Mouse (Mus musculus) hindlimb bud, embryonic 11.5 days (tissue): ENCODE results near the gene Ly6g6f.
A peak's percentile ranks its signal among the peaks of the same experiment; 100 is the strongest.

Source experiments
- DNase-seq: peaks from one replicate; pipeline ENCODE4 v3.0.0-alpha.2; 2012; ENCODE audit warnings: low read depth, low spot score; ENCODE audit errors: extremely low spot score

Ly6g6f gene

DNA sequence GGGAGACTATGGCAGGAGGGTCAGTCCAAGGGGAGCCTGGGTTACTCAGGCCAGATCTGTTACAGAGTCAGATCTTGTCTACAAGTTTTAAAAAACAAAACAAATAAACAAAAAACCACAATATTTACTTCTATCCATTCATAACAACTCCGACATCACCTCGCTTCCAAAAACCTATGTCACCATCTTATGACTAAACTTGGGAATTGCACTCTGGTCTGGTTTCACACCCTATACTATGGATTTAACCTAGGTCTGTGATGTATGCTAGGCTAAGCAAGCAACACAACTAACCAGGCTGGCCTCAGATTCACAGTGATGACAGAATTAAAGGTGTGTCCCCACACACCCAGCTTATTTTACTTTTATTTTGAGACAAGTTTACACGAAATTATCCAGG lies 21.1 kb upstream of the Ly6g6f start:
- DNase-seq, result no peak

GRCm38 (mm10) chr17:35105740-35106389 lies 20.5 kb upstream of the Ly6g6f start:
- no peak for DNase-seq

GRCm38 (mm10) chr17:35104754-35105153 lies 19.3 kb upstream of the Ly6g6f start:
- no peak for DNase-seq

DNA sequence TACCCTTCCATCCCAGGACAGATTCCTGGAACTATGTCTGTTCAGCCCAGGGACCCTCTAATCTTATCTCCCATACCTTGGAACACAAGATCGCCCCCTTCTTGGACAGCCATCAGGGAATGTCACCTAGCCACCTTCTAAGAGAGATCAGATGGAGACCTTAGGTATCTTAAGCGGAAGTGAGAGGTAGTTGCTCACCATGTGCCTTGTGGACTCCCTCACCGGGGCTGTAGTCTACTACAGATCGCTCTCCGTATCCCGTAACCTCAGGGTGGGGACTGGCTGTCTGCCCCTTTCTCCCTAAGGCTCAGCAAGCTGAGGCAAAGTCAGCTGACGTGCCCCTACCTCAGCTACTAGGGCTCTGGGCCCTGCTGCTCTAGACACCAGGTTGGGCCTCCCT lies 18.7 kb upstream of the Ly6g6f start:
- DNase-seq, result no peak

GRCm38 (mm10) chr17:35103221-35103690 lies 17.8 kb upstream of the Ly6g6f start:
- DNase-seq, result no peak

- no peak for DNase-seq
Measured at GRCm38 (mm10) chr17:35102299-35102698, 16.9 kb upstream of the Ly6g6f start.

DNA sequence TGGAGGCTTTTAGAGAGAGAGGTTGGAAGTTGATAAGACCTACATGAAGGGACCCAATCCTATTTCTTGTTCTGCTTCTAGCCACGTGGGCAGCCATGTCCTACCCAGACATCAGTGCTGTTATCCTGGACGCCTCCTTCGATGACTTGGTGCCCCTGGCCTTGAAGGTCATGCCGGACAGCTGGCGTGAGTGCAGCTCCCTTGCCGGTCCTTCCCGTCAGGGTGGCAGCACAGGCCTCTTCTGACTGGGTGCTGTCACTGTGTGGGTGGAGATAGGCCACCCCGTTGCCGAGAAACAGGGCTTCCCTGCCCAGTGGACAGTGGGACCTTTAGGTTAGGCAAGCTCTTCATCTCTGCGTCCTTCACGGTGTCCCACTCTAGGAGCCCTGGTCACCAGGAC lies 15.8 kb upstream of the Ly6g6f start:
- DNase-seq, result no peak

DNA sequence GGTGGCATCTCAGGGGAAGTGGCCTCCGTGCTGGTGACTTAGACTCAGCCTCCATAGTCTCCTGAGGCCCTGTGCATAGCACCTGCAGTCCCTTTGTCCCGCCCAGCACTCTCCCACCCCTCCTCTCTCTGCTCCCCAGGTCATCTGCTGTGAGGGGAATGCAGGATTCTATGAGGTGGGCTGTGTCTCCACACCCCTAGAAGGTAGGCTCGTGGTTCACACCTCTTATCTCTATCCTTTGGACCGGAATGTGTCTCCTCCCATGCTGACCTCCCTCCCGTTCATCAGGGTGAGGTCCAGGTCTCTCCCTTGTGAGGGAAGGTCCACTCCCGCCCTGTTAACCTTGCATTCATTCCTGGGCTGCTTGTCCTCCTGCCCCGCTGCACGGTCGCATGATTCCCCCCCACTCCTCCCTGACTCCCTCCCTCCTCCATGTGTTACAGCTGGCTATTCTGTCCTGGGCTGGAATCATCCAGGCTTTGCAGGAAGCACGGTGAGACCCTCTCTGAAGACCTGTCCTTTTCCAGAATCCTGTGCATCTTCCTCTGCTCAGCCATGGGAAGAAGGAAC lies 14.9 kb upstream of the Ly6g6f start:
- DNase-seq, result no peak

GRCm38 (mm10) chr17:35097164-35097655 lies 11.8 kb upstream of the Ly6g6f start:
- no peak for DNase-seq

GRCm38 (mm10) chr17:35096597-35096996 lies 11.2 kb upstream of the Ly6g6f start:
- no peak for DNase-seq

- DNase-seq, result no peak
Measured at GRCm38 (mm10) chr17:35094475-35095365, 9.3 kb upstream of the Ly6g6f start.

GRCm38 (mm10) chr17:35092403-35093198 lies 7.2 kb upstream of the Ly6g6f start:
- DNase-seq, result no peak

GRCm38 (mm10) chr17:35090166-35090932 lies 4.9 kb upstream of the Ly6g6f start:
- DNase-seq, result no peak

DNA sequence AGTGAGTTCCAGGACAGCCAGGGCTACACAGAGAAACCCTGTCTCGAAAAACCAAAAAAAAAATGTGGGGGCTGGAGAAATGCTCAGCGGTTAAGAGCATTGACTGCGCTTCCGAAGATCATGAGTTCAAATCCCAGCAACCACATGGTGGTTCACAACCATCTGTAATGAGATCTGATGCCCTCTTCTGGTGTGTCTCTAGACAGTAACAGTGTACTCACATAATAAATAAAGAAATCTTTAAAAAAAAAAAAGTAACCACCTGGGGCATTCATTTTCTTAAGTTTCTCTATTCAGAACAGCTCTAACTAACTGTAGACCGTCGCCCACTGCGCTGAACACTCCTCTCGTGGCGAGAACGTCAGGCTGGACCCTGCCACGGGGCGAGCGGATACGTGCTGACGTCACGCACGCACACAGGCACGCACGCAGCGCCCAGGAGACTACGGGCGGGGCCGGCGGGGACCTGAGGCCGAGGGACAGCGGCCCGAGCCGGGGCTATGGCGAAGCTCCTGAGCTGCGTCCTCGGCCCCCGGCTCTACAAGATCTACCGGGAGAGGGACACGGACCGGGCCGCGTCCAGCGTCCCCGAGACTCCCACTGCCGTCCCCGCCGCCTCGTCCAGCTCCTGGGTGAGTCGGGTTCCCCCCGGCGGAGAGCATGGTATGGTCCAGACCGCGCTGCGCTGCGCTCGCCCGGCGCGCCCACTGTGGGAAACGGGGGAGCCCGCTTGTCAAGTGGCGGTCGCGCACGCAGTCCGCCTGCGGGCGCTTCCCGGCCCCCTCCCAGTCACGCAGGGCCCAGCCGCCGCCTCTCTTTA lies 3.6 kb upstream of the Ly6g6f start, which contains the start of gene Abhd16a:
Gene Abhd16a (plus strand): TSS at position 439 of the 820 bp plus-strand sequence.
- DNase-seq, result peak; percentile 60

GRCm38 (mm10) chr17:35088151-35088550 lies 2.7 kb upstream of the Ly6g6f start:
- DNase-seq, result no peak

- no peak for DNase-seq
Measured at GRCm38 (mm10) chr17:35083929-35084497, 1.4 kb downstream of the Ly6g6f start.

- no peak for DNase-seq
Measured at GRCm38 (mm10) chr17:35082841-35083576, 2.4 kb downstream of the Ly6g6f start.

DNA sequence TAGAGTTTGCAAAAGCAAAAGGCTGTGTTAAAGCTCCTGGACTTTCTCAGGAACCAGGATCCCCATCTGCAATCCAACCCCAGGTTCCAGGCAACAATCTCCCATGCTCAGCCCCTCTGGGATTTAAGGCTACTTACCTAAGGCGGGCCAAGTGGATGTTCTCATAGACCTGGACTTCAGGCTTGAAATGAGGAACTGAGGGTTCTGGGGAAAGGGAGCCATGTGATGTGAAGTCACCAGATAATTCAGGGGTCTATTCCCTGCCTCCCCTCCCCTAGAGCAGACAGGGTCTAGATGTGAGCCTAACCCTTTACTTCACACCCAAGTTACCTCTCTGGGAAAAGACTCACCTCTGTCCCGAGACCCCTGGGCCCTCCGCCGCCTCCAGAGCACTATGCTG lies 4.7 kb downstream of the Ly6g6f start:
- no peak for DNase-seq
